Mouse (Mus musculus): ENCODE measurements at regions not wholly inside any gene's neighbourhood (a gene's known extent, or its start where the extent isn't known, plus 50 kb on each side); places are given as distances from the start of the nearest gene placed in this dataset.
"Not testable (repeated sequence)": the region's sequence is repeated elsewhere in the genome, so short reads cannot be mapped to it uniquely, and the experiment has no call there.

GRCm38 (mm10) chr4:53243473-53243872 is 83.8 kb upstream of the Abca1 start:
- H3K4me3 ChIP-seq (ENCODE audit: low read depth, low read length); H3K9me3 ChIP-seq (replicated peaks; ENCODE audit: control insufficient read depth, low read length); H3K36me3 ChIP-seq (ENCODE audit: control insufficient read depth, insufficient read depth, low read length); H3K27ac ChIP-seq (ENCODE audit: low read depth, low read length); H3K9ac ChIP-seq (ENCODE audit: low read depth, low read length); H3K27me3 ChIP-seq (ENCODE audit: control insufficient read depth, insufficient read depth, low read length); H3K4me2 ChIP-seq; ATAC-seq (replicated peaks; ENCODE audit: insufficient number of reproducible peaks, low FRiP score, low TSS enrichment); H3K4me1 ChIP-seq (ENCODE audit: control insufficient read depth, insufficient read depth, low read length): not testable (repeated sequence)
- WGBS (ENCODE audit: insufficient replicate concordance), result 92% methylated on average over 8 of the region's 8 CpGs

- no peak for ATAC-seq (replicated peaks; ENCODE audit: insufficient number of reproducible peaks, low FRiP score, low TSS enrichment)
- Histone ChIP-seq H3K27me3 (ENCODE audit: control insufficient read depth, insufficient read depth, low read length) (no peaks in the 10 kb centered on the region), H3K36me3 (ENCODE audit: control insufficient read depth, insufficient read depth, low read length) (no peaks in the 10 kb centered on the region), H3K27ac (ENCODE audit: low read depth, low read length) (no peak overlapping the region), H3K9me3 (replicated peaks; ENCODE audit: control insufficient read depth, low read length) (no peaks in the 10 kb centered on the region), H3K4me1 (ENCODE audit: control insufficient read depth, insufficient read depth, low read length) (peaks cover 5% of the 10 kb centered on the region; the same call in 1 of the 2 replicates), H3K9ac (ENCODE audit: low read depth, low read length) (no peak overlapping the region), H3K4me2 (no peak overlapping the region), H3K4me3 (ENCODE audit: low read depth, low read length) (no peak overlapping the region)
- WGBS (ENCODE audit: insufficient replicate concordance), result 58% methylated on average over 5 of the region's 5 CpGs
Observed at GRCm38 (mm10) chr4:53239856-53240255, 80.2 kb upstream of the Abca1 start.

- Histone ChIP-seq H3K4me3 (ENCODE audit: low read depth, low read length) (no peak overlapping the region), H3K4me2 (no peak overlapping the region), H3K9ac (ENCODE audit: low read depth, low read length) (no peak overlapping the region), H3K4me1 (ENCODE audit: control insufficient read depth, insufficient read depth, low read length) (peaks cover 5% of the 10 kb centered on the region; the same call in 1 of the 2 replicates), H3K9me3 (replicated peaks; ENCODE audit: control insufficient read depth, low read length) (no peaks in the 10 kb centered on the region), H3K27me3 (ENCODE audit: control insufficient read depth, insufficient read depth, low read length) (no peaks in the 10 kb centered on the region), H3K36me3 (ENCODE audit: control insufficient read depth, insufficient read depth, low read length) (no peaks in the 10 kb centered on the region), H3K27ac (ENCODE audit: low read depth, low read length) (no peak overlapping the region)
- no peak; the same call in 1 of the 2 replicates for ATAC-seq (replicated peaks; ENCODE audit: insufficient number of reproducible peaks, low FRiP score, low TSS enrichment)
- 64% methylated on average over 14 of the region's 14 CpGs for WGBS (ENCODE audit: insufficient replicate concordance)
Observed at GRCm38 (mm10) chr4:53238314-53239259, 78.9 kb upstream of the Abca1 start.

GRCm38 (mm10) chr4:53235870-53236269 is 76.2 kb upstream of the Abca1 start:
- no peaks in the 10 kb centered on the region for H3K36me3 ChIP-seq (ENCODE audit: control insufficient read depth, insufficient read depth, low read length)
- H3K27me3 ChIP-seq (ENCODE audit: control insufficient read depth, insufficient read depth, low read length), result no peaks in the 10 kb centered on the region
- 39% methylated on average over 2 of the region's 2 CpGs for WGBS (ENCODE audit: insufficient replicate concordance)
- H3K4me3 ChIP-seq (ENCODE audit: low read depth, low read length), result no peak overlapping the region
- H3K9ac ChIP-seq (ENCODE audit: low read depth, low read length), result no peak overlapping the region
- no peaks in the 10 kb centered on the region for H3K9me3 ChIP-seq (replicated peaks; ENCODE audit: control insufficient read depth, low read length)
- H3K27ac ChIP-seq (ENCODE audit: low read depth, low read length), result no peak overlapping the region
- no peak overlapping the region for H3K4me2 ChIP-seq
- no peak for ATAC-seq (replicated peaks; ENCODE audit: insufficient number of reproducible peaks, low FRiP score, low TSS enrichment)
- peaks cover 14% of the 10 kb centered on the region for H3K4me1 ChIP-seq (ENCODE audit: control insufficient read depth, insufficient read depth, low read length)

- WGBS (ENCODE audit: insufficient replicate concordance), result 55% methylated on average over 3 of the region's 3 CpGs
- no peaks in the 10 kb centered on the region for H3K27me3 ChIP-seq (ENCODE audit: control insufficient read depth, insufficient read depth, low read length)
- peaks cover 9% of the 10 kb centered on the region for H3K4me1 ChIP-seq (ENCODE audit: control insufficient read depth, insufficient read depth, low read length)
- no peak overlapping the region for H3K4me2 ChIP-seq
- no peak overlapping the region for H3K27ac ChIP-seq (ENCODE audit: low read depth, low read length)
- H3K9me3 ChIP-seq (replicated peaks; ENCODE audit: control insufficient read depth, low read length), result no peaks in the 10 kb centered on the region
- ATAC-seq (replicated peaks; ENCODE audit: insufficient number of reproducible peaks, low FRiP score, low TSS enrichment), result no peak
- no peaks in the 10 kb centered on the region for H3K36me3 ChIP-seq (ENCODE audit: control insufficient read depth, insufficient read depth, low read length)
- no peak overlapping the region for H3K4me3 ChIP-seq (ENCODE audit: low read depth, low read length)
- no peak overlapping the region for H3K9ac ChIP-seq (ENCODE audit: low read depth, low read length)
Observed at GRCm38 (mm10) chr4:53232436-53232835, 72.7 kb upstream of the Abca1 start.

GRCm38 (mm10) chr4:53231867-53232266 is 72.2 kb upstream of the Abca1 start:
- Histone ChIP-seq H3K27ac (ENCODE audit: low read depth, low read length) (0 out of 2 replicates have a peak overlapping the region, but pooled peaks have one; percentile 4), H3K4me1 (ENCODE audit: control insufficient read depth, insufficient read depth, low read length) (peaks cover 9% of the 10 kb centered on the region), H3K4me2 (no peak overlapping the region), H3K27me3 (ENCODE audit: control insufficient read depth, insufficient read depth, low read length) (no peaks in the 10 kb centered on the region), H3K9me3 (replicated peaks; ENCODE audit: control insufficient read depth, low read length) (no peaks in the 10 kb centered on the region), H3K36me3 (ENCODE audit: control insufficient read depth, insufficient read depth, low read length) (no peaks in the 10 kb centered on the region), H3K9ac (ENCODE audit: low read depth, low read length) (no peak overlapping the region), H3K4me3 (ENCODE audit: low read depth, low read length) (no peak overlapping the region)
- ATAC-seq (replicated peaks; ENCODE audit: insufficient number of reproducible peaks, low FRiP score, low TSS enrichment), result no peak; the same call in 1 of the 2 replicates
- WGBS (ENCODE audit: insufficient replicate concordance), result 29% methylated on average over 4 of the region's 4 CpGs

- Histone ChIP-seq H3K36me3 (ENCODE audit: control insufficient read depth, insufficient read depth, low read length) (no peaks in the 10 kb centered on the region), H3K4me3 (ENCODE audit: low read depth, low read length) (no peak overlapping the region), H3K4me2 (no peak overlapping the region), H3K9ac (ENCODE audit: low read depth, low read length) (no peak overlapping the region), H3K27me3 (ENCODE audit: control insufficient read depth, insufficient read depth, low read length) (no peaks in the 10 kb centered on the region), H3K4me1 (ENCODE audit: control insufficient read depth, insufficient read depth, low read length) (peaks cover 9% of the 10 kb centered on the region), H3K9me3 (replicated peaks; ENCODE audit: control insufficient read depth, low read length) (no peaks in the 10 kb centered on the region), H3K27ac (ENCODE audit: low read depth, low read length) (no peak overlapping the region)
- 93% methylated on average over 2 of the region's 2 CpGs for WGBS (ENCODE audit: insufficient replicate concordance)
- no peak for ATAC-seq (replicated peaks; ENCODE audit: insufficient number of reproducible peaks, low FRiP score, low TSS enrichment)
Observed at GRCm38 (mm10) chr4:53231046-53231445, 71.4 kb upstream of the Abca1 start.

- WGBS (ENCODE audit: insufficient replicate concordance), result 53% methylated on average over 4 of the region's 4 CpGs
- Histone ChIP-seq H3K27ac (ENCODE audit: low read depth, low read length) (no peak overlapping the region), H3K9ac (ENCODE audit: low read depth, low read length) (no peak overlapping the region), H3K4me1 (ENCODE audit: control insufficient read depth, insufficient read depth, low read length) (peaks cover 9% of the 10 kb centered on the region), H3K36me3 (ENCODE audit: control insufficient read depth, insufficient read depth, low read length) (no peaks in the 10 kb centered on the region), H3K9me3 (replicated peaks; ENCODE audit: control insufficient read depth, low read length) (no peaks in the 10 kb centered on the region), H3K4me3 (ENCODE audit: low read depth, low read length) (no peak overlapping the region), H3K4me2 (no peak overlapping the region), H3K27me3 (ENCODE audit: control insufficient read depth, insufficient read depth, low read length) (no peaks in the 10 kb centered on the region)
- no peak for ATAC-seq (replicated peaks; ENCODE audit: insufficient number of reproducible peaks, low FRiP score, low TSS enrichment)
Observed at GRCm38 (mm10) chr4:53228444-53228843, 68.7 kb upstream of the Abca1 start.

- ATAC-seq (replicated peaks; ENCODE audit: insufficient number of reproducible peaks, low FRiP score, low TSS enrichment), result no peak
- no peaks in the 10 kb centered on the region for H3K27me3 ChIP-seq (ENCODE audit: control insufficient read depth, insufficient read depth, low read length)
- no peak overlapping the region for H3K4me2 ChIP-seq
- no peak overlapping the region for H3K9ac ChIP-seq (ENCODE audit: low read depth, low read length)
- no peak overlapping the region for H3K4me3 ChIP-seq (ENCODE audit: low read depth, low read length)
- H3K36me3 ChIP-seq (ENCODE audit: control insufficient read depth, insufficient read depth, low read length), result no peaks in the 10 kb centered on the region
- peaks cover 9% of the 10 kb centered on the region for H3K4me1 ChIP-seq (ENCODE audit: control insufficient read depth, insufficient read depth, low read length)
- no peak overlapping the region for H3K27ac ChIP-seq (ENCODE audit: low read depth, low read length)
- no peaks in the 10 kb centered on the region for H3K9me3 ChIP-seq (replicated peaks; ENCODE audit: control insufficient read depth, low read length)
- 59% methylated on average over 8 of the region's 8 CpGs for WGBS (ENCODE audit: insufficient replicate concordance)
Observed at GRCm38 (mm10) chr4:53227771-53228170, 68.1 kb upstream of the Abca1 start.

Data from heart, embryonic 11.5 days (tissue).